Mouse (Mus musculus): ENCODE results near the gene Prm3.

The Prm3 gene

DNA sequence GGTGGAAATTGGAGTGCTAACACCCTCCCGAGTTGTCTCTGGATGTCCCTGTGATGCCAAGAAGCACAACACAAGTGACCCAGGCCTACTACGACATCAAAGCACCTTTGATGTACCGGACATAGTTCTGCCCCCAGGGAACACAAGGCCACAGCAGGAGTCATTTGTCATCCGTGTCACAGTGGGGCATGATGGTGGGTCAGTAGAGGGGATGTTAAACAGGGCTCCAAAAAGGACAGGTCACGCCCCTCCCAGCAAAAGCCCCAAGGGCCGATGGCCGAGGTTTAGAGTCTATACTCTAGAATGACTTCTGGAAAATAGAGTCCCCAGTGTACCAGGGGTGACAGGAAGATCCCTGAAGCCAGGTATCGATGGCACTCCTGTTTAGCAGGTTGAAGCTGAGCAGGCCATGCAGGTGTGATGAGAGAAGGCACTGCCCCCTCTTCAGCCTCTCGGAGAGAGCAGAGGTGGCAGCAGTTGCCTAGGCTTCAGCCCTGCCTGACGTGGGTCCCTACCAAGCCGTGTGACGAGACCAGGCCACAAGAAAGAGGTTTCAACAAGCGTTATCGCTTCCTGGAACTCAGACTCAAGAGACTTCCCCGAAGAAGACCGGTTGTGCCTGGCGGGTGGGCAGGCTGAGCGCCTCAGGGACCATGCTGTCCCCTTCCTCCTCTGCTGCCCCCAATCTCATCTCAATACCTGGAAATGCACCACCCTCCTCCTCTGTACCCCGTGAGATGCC is 18.8 kb downstream of the Prm3 start:
- no peak for DNase-seq (ENCODE audit: low read depth, low spot score)

DNA sequence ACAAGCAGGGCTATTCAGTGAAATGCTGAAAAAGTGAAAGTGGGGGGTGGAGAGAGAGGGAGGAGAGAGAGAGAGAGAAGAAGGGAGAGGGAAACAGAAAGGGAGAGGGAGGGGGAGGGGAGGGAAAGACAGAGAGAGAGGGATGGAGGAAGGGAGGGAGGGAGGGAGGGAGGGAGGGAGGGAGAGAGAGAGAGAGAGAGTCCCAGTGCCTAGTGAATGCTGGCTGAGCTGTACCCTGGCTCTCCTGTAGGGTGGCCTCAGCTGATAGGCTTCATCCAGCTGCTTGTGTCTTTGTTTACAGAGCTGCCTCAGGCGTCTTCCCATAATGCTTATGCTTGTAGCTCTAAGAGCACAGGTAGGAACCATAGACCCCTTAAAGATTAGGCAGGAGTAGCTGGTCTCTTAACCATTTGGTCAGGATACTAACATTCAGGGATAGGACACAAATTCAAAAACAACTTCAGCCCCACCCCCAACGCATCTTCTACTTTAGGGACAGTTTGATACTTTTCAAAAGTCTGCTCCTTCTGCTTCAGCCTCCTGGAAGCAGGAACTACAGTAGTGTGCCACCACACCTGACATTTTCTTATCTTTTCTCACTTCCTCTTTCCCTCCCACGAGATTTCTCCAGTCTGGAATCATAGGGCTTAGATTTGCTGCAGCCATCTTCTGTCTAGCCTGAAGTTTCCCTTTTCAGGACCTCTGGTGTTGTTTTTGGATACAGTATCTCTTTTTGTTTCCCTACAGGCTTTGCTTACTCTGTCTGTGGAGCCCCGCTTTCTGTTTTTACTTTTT is 20.0 kb downstream of the Prm3 start:
- no peak for DNase-seq (ENCODE audit: low read depth, low spot score)

- no peak for DNase-seq (ENCODE audit: low read depth, low spot score)
Observed at GRCm38 (mm10) chr16:10769661-10770060, 21.1 kb downstream of the Prm3 start.

GRCm38 (mm10) chr16:10768821-10769220 is 21.9 kb downstream of the Prm3 start:
- DNase-seq (ENCODE audit: low read depth, low spot score): no peak

- peak; percentile 74 for DNase-seq (ENCODE audit: low read depth, low spot score)
Observed at GRCm38 (mm10) chr16:10767158-10767557, 23.6 kb downstream of the Prm3 start.

- no peak for DNase-seq (ENCODE audit: low read depth, low spot score)
Observed at GRCm38 (mm10) chr16:10764323-10764722, 26.4 kb downstream of the Prm3 start.

GRCm38 (mm10) chr16:10763540-10764264 is 27.0 kb downstream of the Prm3 start:
- no peak for DNase-seq (ENCODE audit: low read depth, low spot score)

GRCm38 (mm10) chr16:10762569-10763180 is 28.0 kb downstream of the Prm3 start:
- DNase-seq (ENCODE audit: low read depth, low spot score): no peak

DNA sequence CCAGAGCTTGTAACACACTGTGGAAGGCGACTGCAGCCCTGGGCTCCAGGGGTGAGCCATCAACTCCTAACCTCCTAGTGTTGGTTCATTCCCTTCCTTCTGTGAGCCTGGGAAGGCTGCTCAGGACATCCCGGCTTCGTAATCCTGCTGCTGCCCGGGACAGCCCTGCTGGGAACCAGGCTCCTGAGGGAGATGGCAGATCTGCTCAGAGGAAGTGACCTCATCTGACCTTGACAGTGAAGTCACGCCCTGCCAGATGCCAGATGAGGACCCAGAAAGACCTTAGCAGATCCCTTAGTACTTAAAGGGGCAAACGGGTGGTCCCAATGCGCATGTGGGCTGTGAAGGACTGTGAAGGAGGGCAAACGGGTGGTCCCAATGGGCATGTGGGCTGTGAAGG is 29.5 kb downstream of the Prm3 start:
- DNase-seq (ENCODE audit: low read depth, low spot score): no peak

GRCm38 (mm10) chr16:10756168-10756567 is 34.5 kb downstream of the Prm3 start:
- no peak for DNase-seq (ENCODE audit: low read depth, low spot score)

GRCm38 (mm10) chr16:10754521-10755296 is 36.0 kb downstream of the Prm3 start:
- no peak for DNase-seq (ENCODE audit: low read depth, low spot score)

- DNase-seq (ENCODE audit: low read depth, low spot score): no peak
Observed at GRCm38 (mm10) chr16:10749824-10750223, 40.9 kb downstream of the Prm3 start.

- no peak for DNase-seq (ENCODE audit: low read depth, low spot score)
Observed at GRCm38 (mm10) chr16:10749226-10749625, 41.5 kb downstream of the Prm3 start.

DNA sequence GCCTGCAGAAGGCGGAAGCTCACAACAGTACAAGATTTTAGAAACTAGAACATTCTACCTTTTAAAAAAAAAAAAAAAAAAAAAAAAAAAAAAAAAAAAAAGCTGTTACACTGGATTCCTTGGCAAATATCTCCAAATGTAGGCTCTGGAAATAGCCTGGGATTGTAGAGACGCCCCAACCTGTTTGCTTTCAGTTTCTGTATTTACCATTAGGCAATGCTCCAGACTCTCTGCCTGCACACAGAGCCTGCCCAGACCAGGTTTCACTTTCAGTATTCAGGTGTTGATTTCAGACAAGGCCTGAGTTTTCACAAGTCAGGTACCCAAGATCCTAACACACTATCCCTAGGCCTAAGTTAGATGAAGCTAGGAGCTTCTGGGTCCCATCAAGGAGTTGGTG is 49.6 kb downstream of the Prm3 start:
- DNase-seq (ENCODE audit: low read depth, low spot score): no peak
